Mouse (Mus musculus): ENCODE results near the gene Lypd4. TPM values are rescaled to one million over a fixed set of nuclear protein-coding genes. Genes with fewer than 3 reads are reported as not detected.
"Not testable (repeated sequence)": the region's sequence is repeated elsewhere in the genome, so short reads cannot be mapped to it uniquely, and the experiment has no call there.

Lypd4 gene
- polyA plus RNA-seq, 1 experiment from 2014 or later = not detected

DNA sequence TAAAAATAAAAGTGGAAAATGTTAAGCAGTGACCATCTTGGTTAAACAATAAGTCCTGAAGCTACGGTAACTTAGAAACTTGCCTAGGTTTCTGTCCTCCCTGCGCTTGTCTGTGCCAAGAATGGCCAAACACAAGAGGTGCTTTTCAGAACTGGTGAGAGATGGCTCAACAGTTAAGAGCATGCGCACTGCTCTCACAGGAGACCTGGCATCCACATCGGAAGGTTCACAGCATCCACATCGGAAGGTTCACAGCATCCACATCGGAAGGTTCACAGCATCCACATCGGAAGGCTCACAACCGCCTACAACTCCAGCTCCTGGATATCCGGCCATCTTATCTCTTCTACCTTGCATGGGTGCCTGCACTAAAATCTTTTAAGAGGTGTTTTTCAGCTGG lies 24.6 kb downstream of the Lypd4 start:
- H3K9me3 ChIP-seq (replicated peaks) = no peaks in the 10 kb centered on the region
- H3K27me3 ChIP-seq = no peaks in the 10 kb centered on the region
- no peak overlapping the region for H3K9ac ChIP-seq
- DNase-seq = no peak
- no peak overlapping the region for H3K27ac ChIP-seq
- WGBS (ENCODE audit: insufficient replicate concordance) = 70% methylated on average over 9 of the region's 9 CpGs
- H3K36me3 ChIP-seq = no peaks in the 10 kb centered on the region
- peaks cover 44% of the 10 kb centered on the region for H3K4me1 ChIP-seq (replicated peaks)
- H3K4me3 ChIP-seq (replicated peaks) = no peak overlapping the region
- H3K4me2 ChIP-seq = no peak overlapping the region
- no peak for ATAC-seq (ENCODE audit: low read depth)

GRCm38 (mm10) chr7:24844144-24844543 lies 25.6 kb downstream of the Lypd4 start:
- Histone ChIP-seq H3K9ac (no peak overlapping the region), H3K27ac (no peak overlapping the region), H3K4me1 (replicated peaks) (peaks cover 34% of the 10 kb centered on the region), H3K4me3 (replicated peaks) (no peak overlapping the region), H3K9me3 (replicated peaks) (no peaks in the 10 kb centered on the region), H3K36me3 (no peaks in the 10 kb centered on the region), H3K4me2 (no peak overlapping the region), H3K27me3 (no peaks in the 10 kb centered on the region)
- WGBS (ENCODE audit: insufficient replicate concordance) = 43% methylated on average over 5 of the region's 5 CpGs
- ATAC-seq (ENCODE audit: low read depth) (no peak), DNase-seq (no peak)

GRCm38 (mm10) chr7:24841009-24841408 lies 28.7 kb downstream of the Lypd4 start:
- peaks cover 9% of the 10 kb centered on the region for H3K4me1 ChIP-seq (replicated peaks)
- DNase-seq (no peak), ATAC-seq (ENCODE audit: low read depth) (no peak)
- no peak overlapping the region for H3K27ac ChIP-seq
- no peak overlapping the region for H3K4me3 ChIP-seq (replicated peaks)
- no peaks in the 10 kb centered on the region for H3K27me3 ChIP-seq
- no peaks in the 10 kb centered on the region for H3K36me3 ChIP-seq
- no peak overlapping the region for H3K4me2 ChIP-seq
- 64% methylated on average over 4 of the region's 4 CpGs for WGBS (ENCODE audit: insufficient replicate concordance)
- H3K9me3 ChIP-seq (replicated peaks) = no peaks in the 10 kb centered on the region
- H3K9ac ChIP-seq = no peak overlapping the region

GRCm38 (mm10) chr7:24840331-24840730 lies 29.4 kb downstream of the Lypd4 start:
- Histone ChIP-seq H3K27me3 (no peaks in the 10 kb centered on the region), H3K9ac (no peak overlapping the region), H3K4me1 (replicated peaks) (peaks cover 2% of the 10 kb centered on the region), H3K4me3 (replicated peaks) (no peak overlapping the region), H3K36me3 (no peaks in the 10 kb centered on the region), H3K4me2 (no peak overlapping the region), H3K9me3 (replicated peaks) (no peaks in the 10 kb centered on the region), H3K27ac (no peak overlapping the region)
- 66% methylated on average over 3 of the region's 3 CpGs for WGBS (ENCODE audit: insufficient replicate concordance)
- DNase-seq (no peak), ATAC-seq (ENCODE audit: low read depth) (no peak)

DNA sequence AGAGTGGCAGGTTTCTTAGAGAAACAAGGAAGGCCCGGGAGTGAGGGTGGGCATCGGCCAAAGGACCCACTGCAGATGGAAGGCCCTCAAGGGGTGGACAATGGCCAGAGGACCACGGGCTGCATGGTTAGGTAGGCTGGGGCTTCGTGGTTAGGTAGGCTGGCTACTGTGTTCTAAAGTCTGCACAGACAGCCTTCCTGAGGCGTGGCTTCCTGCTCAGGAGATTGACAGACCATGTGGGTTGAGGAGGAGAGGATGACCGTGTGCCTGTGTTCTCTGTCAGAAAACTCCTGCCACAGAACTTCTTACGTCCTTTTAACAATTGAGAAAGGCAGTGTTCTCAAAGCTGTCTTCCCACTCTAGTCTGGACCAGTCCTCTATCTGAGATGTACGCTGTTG lies 30.3 kb downstream of the Lypd4 start:
- DNase-seq (no peak), ATAC-seq (ENCODE audit: low read depth) (0 out of 2 replicates have a peak, but pooled peaks have one; percentile 31)
- Histone ChIP-seq H3K4me3 (replicated peaks) (no peak overlapping the region), H3K4me2 (no peak overlapping the region), H3K27me3 (no peaks in the 10 kb centered on the region), H3K9me3 (replicated peaks) (no peaks in the 10 kb centered on the region), H3K4me1 (replicated peaks) (no peaks in the 10 kb centered on the region), H3K36me3 (no peaks in the 10 kb centered on the region), H3K27ac (no peak overlapping the region), H3K9ac (no peak overlapping the region)
- WGBS (ENCODE audit: insufficient replicate concordance) = 41% methylated on average over 8 of the region's 8 CpGs

DNA sequence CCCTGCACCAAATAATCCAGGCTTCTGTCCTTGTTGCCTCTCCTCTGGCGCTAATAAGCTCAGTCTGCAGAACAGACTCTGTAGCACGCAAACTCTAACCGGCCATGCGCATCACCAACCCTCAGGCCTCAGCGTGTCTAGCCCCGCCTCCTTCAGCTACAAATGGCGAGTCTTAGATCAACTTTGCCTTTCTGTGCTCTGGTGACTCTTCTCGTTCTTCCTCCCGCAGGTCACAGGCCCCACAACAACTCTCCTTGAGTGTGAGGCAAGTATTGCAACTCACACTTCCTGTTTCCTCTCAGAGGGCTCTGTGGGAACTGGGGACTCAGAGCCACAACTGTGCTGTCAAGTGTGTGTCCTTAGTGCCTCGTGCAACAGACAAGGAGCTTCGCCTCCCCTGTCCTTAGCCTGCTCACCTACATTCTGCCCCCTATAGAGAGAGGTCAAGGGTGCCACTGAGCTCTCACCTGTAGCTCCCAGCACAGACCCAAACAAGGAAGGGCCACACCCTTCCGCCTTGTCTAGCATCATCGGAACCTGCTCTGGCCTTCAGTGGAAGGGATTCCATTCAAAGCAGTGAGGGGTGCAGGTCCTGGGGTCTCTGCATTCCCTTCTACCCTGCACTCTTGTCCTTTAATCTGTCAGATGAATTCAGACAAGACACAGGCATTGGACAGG lies 30.9 kb downstream of the Lypd4 start:
- H3K36me3 ChIP-seq; H3K9me3 ChIP-seq (replicated peaks); H3K4me3 ChIP-seq (replicated peaks); DNase-seq; H3K9ac ChIP-seq; H3K4me1 ChIP-seq (replicated peaks); H3K4me2 ChIP-seq; H3K27ac ChIP-seq; H3K27me3 ChIP-seq: not testable (repeated sequence)
- 43% methylated on average over 13 of the region's 13 CpGs for WGBS (ENCODE audit: insufficient replicate concordance)
- ATAC-seq (ENCODE audit: low read depth) = peak; percentile 34

DNA sequence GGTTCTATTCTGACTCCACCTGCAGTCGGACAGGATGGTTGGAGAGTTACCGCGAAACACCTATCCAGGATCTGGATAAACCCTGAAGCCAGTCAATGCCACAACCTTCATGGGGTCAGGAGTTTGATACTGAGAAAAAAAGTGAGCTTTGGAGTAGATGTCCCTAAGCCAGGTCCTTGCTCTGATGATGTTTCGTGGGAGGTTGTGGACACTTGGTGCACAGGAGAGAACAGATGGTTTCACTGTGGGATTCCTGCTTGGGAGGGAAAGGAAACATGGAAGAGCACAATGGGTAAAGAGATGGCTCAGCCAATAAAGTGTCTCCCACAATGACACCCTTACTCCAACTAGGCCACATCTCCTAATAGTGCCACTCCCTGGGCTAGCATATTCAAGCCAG lies 42.6 kb downstream of the Lypd4 start:
- no peak overlapping the region for H3K4me2 ChIP-seq
- ATAC-seq (ENCODE audit: low read depth) (no peak), DNase-seq (no peak)
- 78% methylated on average over 4 of the region's 4 CpGs for WGBS (ENCODE audit: insufficient replicate concordance)
- H3K4me1 ChIP-seq (replicated peaks) = no peaks in the 10 kb centered on the region
- H3K9me3 ChIP-seq (replicated peaks) = no peaks in the 10 kb centered on the region
- H3K36me3 ChIP-seq = no peaks in the 10 kb centered on the region
- no peak overlapping the region for H3K9ac ChIP-seq
- H3K27me3 ChIP-seq = peaks cover 6% of the 10 kb centered on the region; the same call in 1 of the 2 replicates
- no peak overlapping the region for H3K4me3 ChIP-seq (replicated peaks)
- H3K27ac ChIP-seq = no peak overlapping the region

GRCm38 (mm10) chr7:24824452-24824851 lies 45.3 kb downstream of the Lypd4 start:
- 22% methylated on average over 7 of the region's 7 CpGs for WGBS (ENCODE audit: insufficient replicate concordance)
- H3K27me3 ChIP-seq = no peaks in the 10 kb centered on the region
- H3K9ac ChIP-seq = no peak overlapping the region
- no peak overlapping the region for H3K27ac ChIP-seq
- H3K36me3 ChIP-seq = no peaks in the 10 kb centered on the region
- ATAC-seq (ENCODE audit: low read depth) (no peak), DNase-seq (no peak)
- no peaks in the 10 kb centered on the region for H3K9me3 ChIP-seq (replicated peaks)
- no peaks in the 10 kb centered on the region for H3K4me1 ChIP-seq (replicated peaks)
- no peak overlapping the region for H3K4me2 ChIP-seq
- no peak overlapping the region for H3K4me3 ChIP-seq (replicated peaks)

DNA sequence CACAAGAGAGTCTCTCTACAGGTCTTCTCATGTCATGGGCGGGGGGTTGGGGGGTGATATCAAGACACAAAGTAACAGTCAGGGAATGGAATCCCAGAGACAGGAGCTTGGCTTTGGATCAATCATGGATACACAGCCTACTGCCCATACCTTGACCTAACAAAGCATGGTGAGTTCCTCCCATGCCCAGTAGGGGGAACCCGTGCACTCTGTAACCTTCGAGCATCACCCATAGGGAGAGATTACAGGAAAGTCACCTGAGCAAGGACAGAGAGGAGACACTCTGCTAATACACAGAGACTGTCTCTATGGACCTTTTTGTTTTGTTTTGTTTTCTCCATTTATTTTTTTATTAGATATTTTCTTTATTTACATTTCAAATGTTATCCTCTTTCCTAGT lies 52.2 kb downstream of the Lypd4 start:
- H3K9ac ChIP-seq = no peak overlapping the region
- H3K36me3 ChIP-seq = no peaks in the 10 kb centered on the region
- no peaks in the 10 kb centered on the region for H3K9me3 ChIP-seq (replicated peaks)
- WGBS (ENCODE audit: insufficient replicate concordance) = 2% methylated on average over 3 of the region's 3 CpGs
- no peaks in the 10 kb centered on the region for H3K27me3 ChIP-seq
- peak; percentile 62 for DNase-seq
- H3K4me1 ChIP-seq (replicated peaks) = no peaks in the 10 kb centered on the region
- H3K27ac ChIP-seq = no peak overlapping the region
- H3K4me2 ChIP-seq = no peak overlapping the region
- H3K4me3 ChIP-seq (replicated peaks) = no peak overlapping the region
- ATAC-seq (ENCODE audit: low read depth) = peak; percentile 54

Other genes with a start within 250 kb of the Lypd4 start
- not detected in 2 replicates for gene Lypd3, start 233.4 kb downstream of the Lypd4 start, polyA plus RNA-seq (2015; fragmentation: Nextera tagmentation; extraction: Ambion mirVana)
- not detected in 2 replicates for gene Tex101, start 193.3 kb downstream of the Lypd4 start, polyA plus RNA-seq (2015; fragmentation: Nextera tagmentation; extraction: Ambion mirVana)
- not detected in 2 replicates for gene BC049730, start 160.7 kb downstream of the Lypd4 start, polyA plus RNA-seq (2015; fragmentation: Nextera tagmentation; extraction: Ambion mirVana)
- gene Gm4763, start 143.0 kb downstream of the Lypd4 start, polyA plus RNA-seq (2015; fragmentation: Nextera tagmentation; extraction: Ambion mirVana) = not detected in 2 replicates
- 0.71 and 1.0 TPM in 2 replicates for gene Cd177, start 109.6 kb downstream of the Lypd4 start, polyA plus RNA-seq (2015; fragmentation: Nextera tagmentation; extraction: Ambion mirVana)
- gene Ceacam10, start 92.7 kb downstream of the Lypd4 start, polyA plus RNA-seq (2015; fragmentation: Nextera tagmentation; extraction: Ambion mirVana) = 0.32 and 0.59 TPM in 2 replicates
- 1.9 and 2.5 TPM in 2 replicates for gene Gm9844, start 7.7 kb downstream of the Lypd4 start, polyA plus RNA-seq (2015; fragmentation: Nextera tagmentation; extraction: Ambion mirVana)
- not detected in 2 replicates for gene Dmrtc2, start 116 bp upstream of the Lypd4 start, polyA plus RNA-seq (2015; fragmentation: Nextera tagmentation; extraction: Ambion mirVana)
- 1,483 and 1,612 TPM in 2 replicates for gene Rps19, start 14.4 kb upstream of the Lypd4 start, polyA plus RNA-seq (2015; fragmentation: Nextera tagmentation; extraction: Ambion mirVana)
- gene Cd79a, start 27.4 kb upstream of the Lypd4 start, polyA plus RNA-seq (2015; fragmentation: Nextera tagmentation; extraction: Ambion mirVana) = 0.51 and 0.61 TPM in 2 replicates
- 44.3 and 48.2 TPM in 2 replicates for gene Arhgef1, start 33.0 kb upstream of the Lypd4 start, polyA plus RNA-seq (2015; fragmentation: Nextera tagmentation; extraction: Ambion mirVana)
- not detected in 2 replicates for gene Gm4881, start 74.6 kb upstream of the Lypd4 start, polyA plus RNA-seq (2015; fragmentation: Nextera tagmentation; extraction: Ambion mirVana)
- 56.4 and 59.5 TPM in 2 replicates for gene Rabac1, start 102.8 kb upstream of the Lypd4 start, polyA plus RNA-seq (2015; fragmentation: Nextera tagmentation; extraction: Ambion mirVana)
- 0.82 and 0.87 TPM in 2 replicates for gene Atp1a3, start 136.0 kb upstream of the Lypd4 start, polyA plus RNA-seq (2015; fragmentation: Nextera tagmentation; extraction: Ambion mirVana)
- gene Grik5, start 202.4 kb upstream of the Lypd4 start, polyA plus RNA-seq (2015; fragmentation: Nextera tagmentation; extraction: Ambion mirVana) = 0.86 and 1.0 TPM in 2 replicates
- 9.7 and 11.1 TPM in 2 replicates for gene Zfp574, start 202.6 kb upstream of the Lypd4 start, polyA plus RNA-seq (2015; fragmentation: Nextera tagmentation; extraction: Ambion mirVana)

Measured in liver, embryonic 13.5 days (tissue).